9 mouse cellular contexts compared by ENCODE assay signal in the genomic region with DNA sequence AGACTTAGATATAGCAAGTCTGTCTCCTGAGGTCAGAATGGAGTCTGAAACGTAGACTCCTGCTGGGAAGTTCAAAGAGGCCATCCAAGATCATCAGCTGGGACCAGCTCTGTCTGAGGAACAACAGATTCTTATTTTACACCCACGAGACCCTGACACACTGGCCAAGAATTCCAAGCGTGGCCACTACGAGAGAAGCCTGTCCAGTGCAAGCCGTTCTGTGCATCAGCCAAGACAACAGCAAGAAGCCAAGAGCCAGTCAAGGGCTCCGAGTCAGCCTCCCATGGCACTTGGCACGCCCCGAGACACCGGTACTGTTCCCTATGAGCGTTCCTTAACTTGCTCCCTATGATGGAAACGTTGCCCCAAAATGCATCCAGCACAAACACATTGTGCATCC.
DNase-seq lines count a peak whose midpoint lies in the region; ATAC-seq and TF ChIP-seq lines count a peak whose summit lies in the region.
"Had no signal": no experiment of that assay in that cellular context is flagged by ENCODE, and none has a peak within 500 bp of the region (broad histone marks: within the 10 kb centered on the region; RNA-seq: fewer than 3 reads in every experiment).

No protein-coding gene starts in this region.

- H3K79me2 ChIP-seq in myocyte (ENCODE audit: control insufficient read depth, insufficient read depth) = no peaks in the 10 kb centered on the region

- TF ChIP-seq POLR2A in myocyte (IDR thresholded peaks at IDR 0.05; ENCODE audit: insufficient read length, low read depth) = peak; percentile 21

- intact Hi-C loops in gastrocnemius, postnatal 36 days (cut with DNase I) = no loop called here

- H3ac ChIP-seq in myocyte (ENCODE audit: control insufficient read depth, insufficient read length) = no peak overlapping the region

- ATAC-seq in megakaryocyte progenitor cell, adult 5-6 weeks (replicated peaks; ENCODE audit: poor library complexity) = no peak

- peak overlapping the region; percentile 67 for H3K4me2 ChIP-seq in myocyte (ENCODE audit: low read depth)
- H3K4me2 ChIP-seq: heart, embryonic 15.5 days; lung, embryonic 15.5 days had no signal

- peak; percentile 26 for DNase-seq in kidney, postnatal 14 days
- no peak for DNase-seq in kidney, adult 11 months
- peak; percentile 28 to 32 for DNase-seq in cerebellum, postnatal 14 days
- peak; percentile 38 to 71 for DNase-seq in gastrocnemius, postnatal 36 days
- DNase-seq in right cerebral cortex, postnatal 4 days = no peak

- no peaks in the 10 kb centered on the region for H3K36me3 ChIP-seq in myocyte (ENCODE audit: control insufficient read depth, insufficient read depth)
- H3K36me3 ChIP-seq: heart, embryonic 15.5 days; lung, embryonic 15.5 days had no signal

- no peak overlapping the region for H3K4me3 ChIP-seq in myocyte
- H3K4me3 ChIP-seq: heart, embryonic 15.5 days; lung, embryonic 15.5 days had no signal

- no peaks in the 10 kb centered on the region for H3K27me3 ChIP-seq in myocyte (ENCODE audit: control insufficient read depth, insufficient read depth, insufficient read length)
- H3K27me3 ChIP-seq: heart, embryonic 15.5 days; lung, embryonic 15.5 days had no signal

TF ChIP-seq in myocyte, 11 proteins besides CTCF, POLR2A, EP300 and RAD21:
- peak in 1 of 3 experiments; percentile 35 for TF ChIP-seq MYOG (IDR thresholded peaks at IDR 0.05; ENCODE audit: control insufficient read depth in 1 of 3, insufficient read depth in 1 of 3, insufficient read length in 2 of 3, low read depth in 2 of 3)
- TF ChIP-seq TCF3 (IDR thresholded peaks at IDR 0.05; ENCODE audit: insufficient read length, low read depth) = no peak
- TF ChIP-seq SRF (IDR thresholded peaks at IDR 0.05; ENCODE audit: control insufficient read depth, insufficient read length, low read depth) = peak; percentile 8
- peak in 2 of 3 experiments; percentile 13 to 35 for TF ChIP-seq MYOD1 (IDR thresholded peaks at IDR 0.05; ENCODE audit: control insufficient read depth in 1 of 3, insufficient read length in 2 of 3, low read depth in 2 of 3)
- no peak for TF ChIP-seq E2F4 (IDR thresholded peaks at IDR 0.05; ENCODE audit: insufficient read depth)
- TF ChIP-seq USF1 (IDR thresholded peaks at IDR 0.05; ENCODE audit: low read depth) = no peak
- TF ChIP-seq POLR2AphosphoS2 (IDR thresholded peaks at IDR 0.05; ENCODE audit: insufficient read length, low read depth) = no peak
TF ChIP-seq in myocyte: peak in this region for 3.

Comparison
In these comparisons a context has a peak if more than half of its experiments do, and no peak if none do; other contexts are left out.
1. DNase-seq: peak in kidney, postnatal 14 days (single experiment), cerebellum, postnatal 14 days (2 of 2) and gastrocnemius, postnatal 36 days (2 of 2); none in kidney, adult 11 months (single experiment) and right cerebral cortex, postnatal 4 days (single experiment).